Mouse (Mus musculus): ENCODE measurements at regions not wholly inside any gene's neighbourhood (a gene's known extent, or its start where the extent isn't known, plus 50 kb on each side); places are given as distances from the start of the nearest gene placed in this dataset.

DNA sequence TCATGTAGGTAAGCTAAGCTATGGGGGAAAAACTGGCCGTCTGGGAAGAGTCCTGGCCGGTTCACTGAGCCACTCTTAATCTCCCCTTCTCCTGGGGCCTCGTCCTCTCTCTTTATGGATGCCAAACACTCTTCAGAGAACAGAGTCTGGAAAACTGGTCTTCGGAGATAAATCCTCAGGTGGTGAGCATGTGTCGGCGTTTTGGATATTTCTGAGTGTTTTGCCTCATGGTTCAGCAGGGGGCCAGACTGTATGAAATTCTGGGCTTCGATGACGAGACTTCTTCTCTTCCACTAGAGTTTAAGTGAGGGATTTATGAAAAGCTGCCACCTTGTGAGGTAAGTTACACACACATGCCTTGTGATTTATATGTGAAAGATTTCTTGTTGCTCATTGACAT lies 51.8 kb upstream of the Tenm3 start:
- no peak for DNase-seq (ENCODE audit: extremely low spot score in 1 of 2, low spot score in 1 of 2)
